Mouse (Mus musculus): ENCODE results near the gene Serpina6. TPM values are rescaled to one million over a fixed set of nuclear protein-coding genes. Genes with fewer than 3 reads are reported as not detected.

Gene Serpina6
- total RNA-seq, 1 experiment from 2014 or later, result not detected

- no peak for ATAC-seq (ENCODE audit: extremely low read depth, insufficient number of reproducible peaks, low FRiP score, poor library complexity, severe bottlenecking)
Measured at GRCm38 (mm10) chr12:103660076-103660475, 3.1 kb upstream of the Serpina6 start.

GRCm38 (mm10) chr12:103659171-103659570, 2.2 kb upstream of the Serpina6 start:
- no peak for ATAC-seq (ENCODE audit: extremely low read depth, insufficient number of reproducible peaks, low FRiP score, poor library complexity, severe bottlenecking)

DNA sequence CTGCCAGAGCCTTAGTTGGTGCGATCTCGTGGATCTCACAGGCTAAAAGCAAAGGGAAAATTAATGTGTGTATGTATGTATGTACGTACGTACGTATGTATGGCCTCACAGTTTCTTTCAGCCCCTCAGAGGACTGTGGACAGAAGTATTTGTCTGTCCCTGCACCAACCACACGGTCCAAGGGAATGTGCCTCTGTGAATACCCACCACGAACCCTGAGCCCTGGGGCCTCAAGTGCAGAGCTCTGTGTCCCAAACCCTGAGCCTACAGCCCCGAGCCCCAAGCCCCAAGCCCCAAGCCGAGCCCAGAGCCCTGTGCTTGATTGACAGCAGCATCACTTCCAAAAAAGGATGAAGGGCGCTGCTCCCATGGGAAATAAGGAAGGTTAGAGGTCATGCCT, 979 bp upstream of the Serpina6 start:
- no peak for ATAC-seq (ENCODE audit: extremely low read depth, insufficient number of reproducible peaks, low FRiP score, poor library complexity, severe bottlenecking)

- no peak for ATAC-seq (ENCODE audit: extremely low read depth, insufficient number of reproducible peaks, low FRiP score, poor library complexity, severe bottlenecking)
Measured at GRCm38 (mm10) chr12:103655123-103656044, 1.6 kb downstream of the Serpina6 start.

- ATAC-seq (ENCODE audit: extremely low read depth, insufficient number of reproducible peaks, low FRiP score, poor library complexity, severe bottlenecking), result no peak
Measured at GRCm38 (mm10) chr12:103653836-103654235, 3.2 kb downstream of the Serpina6 start.

GRCm38 (mm10) chr12:103646314-103646713, 10.7 kb downstream of the Serpina6 start:
- no peak for ATAC-seq (ENCODE audit: extremely low read depth, insufficient number of reproducible peaks, low FRiP score, poor library complexity, severe bottlenecking)

DNA sequence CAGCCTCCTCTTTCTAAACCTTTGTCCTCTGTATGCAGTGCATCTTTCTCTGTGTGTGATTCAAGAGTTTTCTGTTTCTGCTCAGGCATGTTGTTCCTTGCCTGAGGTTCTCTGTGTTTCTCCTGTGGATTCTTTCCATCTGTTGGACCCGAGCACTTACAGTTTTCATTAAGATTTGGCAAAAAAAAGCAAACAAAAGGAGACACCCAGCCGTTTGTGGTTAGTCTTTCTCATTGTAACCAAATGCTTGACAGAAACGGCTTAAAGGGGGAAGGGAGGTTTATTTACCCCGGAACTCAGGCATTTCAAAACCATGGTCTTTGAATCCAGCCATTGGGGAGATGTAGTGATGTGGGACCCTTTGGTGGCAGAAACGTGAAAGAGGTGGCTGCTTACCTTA, 12.4 kb downstream of the Serpina6 start:
- no peak for ATAC-seq (ENCODE audit: extremely low read depth, insufficient number of reproducible peaks, low FRiP score, poor library complexity, severe bottlenecking)

DNA sequence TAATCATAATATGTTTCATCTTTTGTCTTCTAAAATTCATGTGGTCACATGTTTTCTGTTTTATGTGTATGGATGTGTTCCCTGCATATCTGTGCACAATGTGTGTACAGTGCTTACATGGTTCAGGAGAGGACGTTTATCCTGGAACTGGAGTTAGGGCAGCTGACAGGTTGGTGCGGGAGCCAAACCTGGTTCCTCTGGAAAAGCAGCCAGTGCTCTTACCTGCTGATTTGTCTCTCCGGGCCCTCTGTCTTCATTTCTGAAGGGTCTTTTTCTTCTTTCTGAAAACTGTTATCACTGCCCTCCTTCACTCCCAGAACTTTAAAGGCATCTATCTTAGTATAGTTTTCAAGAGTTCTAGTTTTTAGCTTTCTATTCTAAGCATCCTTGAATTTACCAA, 13.2 kb downstream of the Serpina6 start:
- ATAC-seq (ENCODE audit: extremely low read depth, insufficient number of reproducible peaks, low FRiP score, poor library complexity, severe bottlenecking), result no peak

GRCm38 (mm10) chr12:103643336-103643735, 13.7 kb downstream of the Serpina6 start:
- no peak for ATAC-seq (ENCODE audit: extremely low read depth, insufficient number of reproducible peaks, low FRiP score, poor library complexity, severe bottlenecking)

GRCm38 (mm10) chr12:103635846-103636245, 21.2 kb downstream of the Serpina6 start:
- ATAC-seq (ENCODE audit: extremely low read depth, insufficient number of reproducible peaks, low FRiP score, poor library complexity, severe bottlenecking), result no peak

DNA sequence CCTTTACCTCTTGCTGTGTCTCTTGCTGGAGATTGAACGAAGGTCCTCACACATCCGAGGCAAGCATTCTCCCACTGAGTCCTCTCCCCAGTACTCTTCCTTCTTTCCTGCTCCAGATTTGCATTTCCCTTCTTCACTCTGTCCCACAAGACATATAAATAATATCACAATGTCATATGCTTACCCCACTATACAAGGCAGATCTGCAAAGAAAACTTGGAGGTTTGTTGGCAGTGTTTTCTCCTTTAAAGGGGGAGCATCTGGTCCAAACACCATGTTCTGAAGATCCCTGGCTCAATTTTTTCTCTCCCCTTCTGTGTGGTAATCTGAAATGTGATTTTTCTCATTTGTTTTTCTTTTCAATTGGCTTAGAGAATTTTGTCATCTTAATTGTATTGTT, 22.6 kb downstream of the Serpina6 start:
- ATAC-seq (ENCODE audit: extremely low read depth, insufficient number of reproducible peaks, low FRiP score, poor library complexity, severe bottlenecking), result no peak

- ATAC-seq (ENCODE audit: extremely low read depth, insufficient number of reproducible peaks, low FRiP score, poor library complexity, severe bottlenecking), result no peak
Measured at GRCm38 (mm10) chr12:103631203-103631612, 25.8 kb downstream of the Serpina6 start, which contains the start of gene Serpina10. Gene Serpina10, minus strand, starts transcription at chr12:103631444.

DNA sequence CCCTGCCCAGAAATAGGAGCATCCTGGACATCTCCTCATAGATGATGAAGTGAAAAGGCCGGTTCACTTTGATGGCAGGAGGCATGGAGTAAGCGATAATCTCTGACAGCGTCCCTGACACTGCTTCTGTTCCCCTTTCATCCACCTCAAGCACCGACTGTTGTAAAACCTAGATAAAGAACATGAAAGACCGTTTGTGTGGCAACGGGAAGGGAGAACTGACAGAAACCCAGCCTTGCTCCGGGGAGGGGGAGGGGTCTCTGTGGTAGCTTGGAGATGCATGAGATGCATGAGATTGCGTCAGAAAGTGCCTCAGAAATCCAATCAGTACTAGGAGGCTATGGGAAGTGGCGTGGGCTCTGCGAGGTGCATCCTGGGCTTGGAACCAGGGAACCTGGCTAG, 40.2 kb downstream of the Serpina6 start:
- ATAC-seq (ENCODE audit: extremely low read depth, insufficient number of reproducible peaks, low FRiP score, poor library complexity, severe bottlenecking), result no peak

DNA sequence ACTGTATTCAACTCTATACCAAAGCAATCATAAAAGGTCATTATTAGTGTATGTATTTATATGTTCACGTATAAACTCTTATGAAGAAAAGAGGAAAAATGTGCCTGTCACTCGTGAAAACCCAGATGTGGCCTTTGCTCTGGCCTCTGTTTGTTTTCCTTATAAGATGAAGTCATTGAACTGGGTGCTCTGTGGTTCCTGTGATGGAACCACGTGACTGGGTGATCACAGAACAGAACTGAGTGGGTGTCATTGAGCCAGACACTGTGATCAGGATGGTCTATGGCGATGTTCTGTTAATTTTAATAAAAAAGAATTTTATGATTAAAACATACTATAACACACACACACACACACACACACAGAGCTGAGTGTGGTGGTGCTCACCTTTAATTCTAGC, 41.3 kb downstream of the Serpina6 start:
- ATAC-seq (ENCODE audit: extremely low read depth, insufficient number of reproducible peaks, low FRiP score, poor library complexity, severe bottlenecking), result no peak

DNA sequence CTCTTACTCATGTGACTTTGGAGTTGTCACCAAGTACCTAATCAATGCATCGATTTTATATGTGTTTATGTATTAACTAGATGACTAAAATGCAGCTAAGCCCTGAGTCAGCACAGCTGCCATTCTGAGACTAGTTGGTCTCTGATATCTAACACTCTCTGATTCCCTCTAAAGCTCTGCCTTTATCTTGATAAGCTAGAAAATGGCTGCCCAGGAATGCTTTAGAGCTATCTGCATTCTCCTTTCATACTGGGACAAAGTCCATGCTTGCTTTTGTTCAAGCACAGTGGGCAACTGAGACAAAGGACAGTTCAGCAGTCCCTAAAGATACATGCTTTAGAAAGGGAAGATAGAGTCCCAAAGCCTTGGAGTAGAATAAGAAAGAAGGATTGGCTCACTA, 41.9 kb downstream of the Serpina6 start:
- ATAC-seq (ENCODE audit: extremely low read depth, insufficient number of reproducible peaks, low FRiP score, poor library complexity, severe bottlenecking), result no peak

DNA sequence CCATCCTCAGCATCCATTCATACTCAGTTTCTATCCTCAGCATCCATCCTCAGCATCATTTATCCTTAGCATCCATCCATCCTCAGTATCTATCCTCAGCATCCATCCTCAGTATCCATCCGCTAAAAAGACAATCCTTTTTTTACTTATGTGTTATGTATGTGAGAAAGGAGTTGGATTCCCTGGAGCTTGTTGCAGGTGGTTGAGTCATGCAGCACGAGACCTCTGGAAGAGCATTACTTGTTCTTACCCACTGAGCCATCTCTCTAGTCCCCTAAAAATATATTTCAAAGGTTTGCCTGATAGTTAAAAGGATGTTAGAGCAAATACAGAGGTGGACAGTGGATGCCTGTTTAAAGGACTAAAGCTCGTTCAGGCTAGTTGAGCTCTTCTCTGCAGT, 55.2 kb downstream of the Serpina6 start:
- no peak for ATAC-seq (ENCODE audit: extremely low read depth, insufficient number of reproducible peaks, low FRiP score, poor library complexity, severe bottlenecking)

- no peak for ATAC-seq (ENCODE audit: extremely low read depth, insufficient number of reproducible peaks, low FRiP score, poor library complexity, severe bottlenecking)
Measured at GRCm38 (mm10) chr12:103600364-103600763, 56.6 kb downstream of the Serpina6 start.

DNA sequence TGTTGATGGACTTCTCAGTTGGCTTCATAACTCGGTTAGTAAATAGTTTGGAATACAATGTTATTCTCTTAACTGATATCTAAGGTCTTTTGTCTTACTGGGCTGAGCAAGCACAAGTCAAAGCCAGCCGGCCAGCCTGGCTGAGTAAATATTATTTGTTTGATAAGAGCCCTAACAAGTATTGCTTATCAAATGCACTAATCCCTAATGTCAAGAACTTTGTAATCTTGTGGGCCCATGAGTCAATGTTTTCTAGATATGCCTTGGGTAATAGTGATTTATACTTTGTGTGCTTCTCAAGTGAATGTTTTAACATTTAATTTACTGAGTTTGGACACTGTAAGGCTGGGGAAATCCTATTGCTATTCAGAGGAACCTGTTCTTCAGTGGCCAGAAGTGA, 58.6 kb downstream of the Serpina6 start:
- ATAC-seq (ENCODE audit: extremely low read depth, insufficient number of reproducible peaks, low FRiP score, poor library complexity, severe bottlenecking), result no peak
